Mouse (Mus musculus): ENCODE results near the gene Gm28635. TPM values are rescaled to one million over a fixed set of nuclear protein-coding genes. Genes with fewer than 3 reads are reported as not detected.
A peak's percentile ranks its signal among the peaks of the same experiment; 100 is the strongest.

Gm28635 gene
- polyA plus RNA-seq, 1 experiment from 2014 or later = not detected

GRCm38 (mm10) chr2:84617637-84618515 is 60.0 kb downstream of the Gm28635 start:
- no peak for ATAC-seq (ENCODE audit: extremely low read depth, insufficient number of reproducible peaks, low FRiP score, low TSS enrichment)
- 60% methylated on average over 3 of the region's 3 CpGs for WGBS
- H3K27ac ChIP-seq (replicated peaks) = peak overlapping the region; percentile 86; the same call in 1 of the 2 replicates

GRCm38 (mm10) chr2:84612764-84613163 is 65.1 kb downstream of the Gm28635 start:
- no peaks in the 10 kb centered on the region for H3K4me1 ChIP-seq
- 86% methylated on average over 6 of the region's 6 CpGs for WGBS
- H3K4me3 ChIP-seq = no peak overlapping the region
- H3K4me2 ChIP-seq = no peak overlapping the region
- peaks cover 99% of the 10 kb centered on the region for H3K36me3 ChIP-seq
- H3K27me3 ChIP-seq (replicated peaks) = no peaks in the 10 kb centered on the region
- H3K9me3 ChIP-seq = no peaks in the 10 kb centered on the region
- H3K9ac ChIP-seq = no peak overlapping the region
- H3K27ac ChIP-seq (replicated peaks) = no peak overlapping the region
- no peak for ATAC-seq (ENCODE audit: extremely low read depth, insufficient number of reproducible peaks, low FRiP score, low TSS enrichment)

More at GRCm38 (mm10) chr2:84617637-84618515, 60.0 kb downstream of the Gm28635 start:
- no peak overlapping the region for H3K4me3 ChIP-seq
- H3K36me3 ChIP-seq = peaks cover 90% of the 10 kb centered on the region
- no peaks in the 10 kb centered on the region for H3K27me3 ChIP-seq (replicated peaks)
- no peak overlapping the region for H3K4me2 ChIP-seq
- H3K9ac ChIP-seq = no peak overlapping the region
- no peaks in the 10 kb centered on the region for H3K9me3 ChIP-seq
- H3K4me1 ChIP-seq = peaks cover 24% of the 10 kb centered on the region

- no peak overlapping the region for H3K4me2 ChIP-seq
- no peak overlapping the region for H3K4me3 ChIP-seq
- no peaks in the 10 kb centered on the region for H3K27me3 ChIP-seq (replicated peaks)
- no peaks in the 10 kb centered on the region for H3K4me1 ChIP-seq
- WGBS = 72% methylated on average over 1 of the region's 1 CpGs
- peaks cover 99% of the 10 kb centered on the region for H3K36me3 ChIP-seq
- H3K27ac ChIP-seq (replicated peaks) = no peak overlapping the region
- no peak for ATAC-seq (ENCODE audit: extremely low read depth, insufficient number of reproducible peaks, low FRiP score, low TSS enrichment)
- no peak overlapping the region for H3K9ac ChIP-seq
- no peaks in the 10 kb centered on the region for H3K9me3 ChIP-seq
Measured at GRCm38 (mm10) chr2:84607842-84608241, 70.0 kb downstream of the Gm28635 start.

- peaks cover 95% of the 10 kb centered on the region for H3K36me3 ChIP-seq
- H3K27ac ChIP-seq (replicated peaks) = no peak overlapping the region
- no peak overlapping the region for H3K9ac ChIP-seq
- WGBS = 67% methylated on average over 2 of the region's 2 CpGs
- no peak overlapping the region for H3K4me2 ChIP-seq
- ATAC-seq (ENCODE audit: extremely low read depth, insufficient number of reproducible peaks, low FRiP score, low TSS enrichment) = no peak
- peaks cover 16% of the 10 kb centered on the region for H3K4me1 ChIP-seq
- H3K9me3 ChIP-seq = no peaks in the 10 kb centered on the region
- no peak overlapping the region for H3K4me3 ChIP-seq
- no peaks in the 10 kb centered on the region for H3K27me3 ChIP-seq (replicated peaks)
Measured at GRCm38 (mm10) chr2:84600977-84601376, 76.9 kb downstream of the Gm28635 start.

- 83% methylated on average over 6 of the region's 6 CpGs for WGBS
- no peak overlapping the region for H3K9ac ChIP-seq
- peaks cover 25% of the 10 kb centered on the region for H3K4me1 ChIP-seq
- H3K27ac ChIP-seq (replicated peaks) = peak overlapping the region; percentile 57
- no peak for ATAC-seq (ENCODE audit: extremely low read depth, insufficient number of reproducible peaks, low FRiP score, low TSS enrichment)
- peaks cover 84% of the 10 kb centered on the region for H3K36me3 ChIP-seq
- H3K9me3 ChIP-seq = no peaks in the 10 kb centered on the region
- no peak overlapping the region for H3K4me2 ChIP-seq
- H3K27me3 ChIP-seq (replicated peaks) = no peaks in the 10 kb centered on the region
- no peak overlapping the region for H3K4me3 ChIP-seq
Measured at GRCm38 (mm10) chr2:84599270-84599888, 78.5 kb downstream of the Gm28635 start.

- peaks cover 25% of the 10 kb centered on the region for H3K4me1 ChIP-seq
- ATAC-seq (ENCODE audit: extremely low read depth, insufficient number of reproducible peaks, low FRiP score, low TSS enrichment) = no peak
- no peak overlapping the region for H3K27ac ChIP-seq (replicated peaks)
- no peak overlapping the region for H3K4me3 ChIP-seq
- H3K9ac ChIP-seq = no peak overlapping the region
- WGBS = 82% methylated on average over 1 of the region's 1 CpGs
- H3K27me3 ChIP-seq (replicated peaks) = no peaks in the 10 kb centered on the region
- peaks cover 77% of the 10 kb centered on the region for H3K36me3 ChIP-seq
- H3K9me3 ChIP-seq = no peaks in the 10 kb centered on the region
- no peak overlapping the region for H3K4me2 ChIP-seq
Measured at GRCm38 (mm10) chr2:84597123-84597522, 80.7 kb downstream of the Gm28635 start.

- H3K36me3 ChIP-seq = peaks cover 71% of the 10 kb centered on the region
- no peak overlapping the region for H3K4me3 ChIP-seq
- H3K4me1 ChIP-seq = peaks cover 12% of the 10 kb centered on the region
- H3K4me2 ChIP-seq = no peak overlapping the region
- no peaks in the 10 kb centered on the region for H3K27me3 ChIP-seq (replicated peaks)
- 89% methylated on average over 8 of the region's 8 CpGs for WGBS
- no peak for ATAC-seq (ENCODE audit: extremely low read depth, insufficient number of reproducible peaks, low FRiP score, low TSS enrichment)
- no peak overlapping the region for H3K27ac ChIP-seq (replicated peaks)
- peaks cover 13% of the 10 kb centered on the region; the same call in 1 of the 2 replicates for H3K9me3 ChIP-seq
- H3K9ac ChIP-seq = no peak overlapping the region
Measured at GRCm38 (mm10) chr2:84592801-84593200, 85.0 kb downstream of the Gm28635 start.

GRCm38 (mm10) chr2:84585700-84586099 is 92.1 kb downstream of the Gm28635 start:
- Histone ChIP-seq H3K4me3 (no peak overlapping the region), H3K27ac (replicated peaks) (no peak overlapping the region), H3K9ac (no peak overlapping the region), H3K36me3 (peaks cover 46% of the 10 kb centered on the region), H3K4me1 (no peaks in the 10 kb centered on the region), H3K27me3 (replicated peaks) (no peaks in the 10 kb centered on the region), H3K9me3 (peaks cover 16% of the 10 kb centered on the region; the same call in 1 of the 2 replicates), H3K4me2 (no peak overlapping the region)
- no peak for ATAC-seq (ENCODE audit: extremely low read depth, insufficient number of reproducible peaks, low FRiP score, low TSS enrichment)
- WGBS = 84% methylated on average over 8 of the region's 8 CpGs

- Histone ChIP-seq H3K4me2 (no peak overlapping the region), H3K9ac (no peak overlapping the region), H3K27ac (replicated peaks) (no peak overlapping the region), H3K4me1 (no peaks in the 10 kb centered on the region), H3K9me3 (0 out of 2 replicates have a peak, but pooled peaks cover 5% of the 10 kb centered on the region), H3K36me3 (peaks cover 26% of the 10 kb centered on the region), H3K27me3 (replicated peaks) (no peaks in the 10 kb centered on the region), H3K4me3 (no peak overlapping the region)
- WGBS = 78% methylated on average over 5 of the region's 5 CpGs
- ATAC-seq (ENCODE audit: extremely low read depth, insufficient number of reproducible peaks, low FRiP score, low TSS enrichment) = no peak
Measured at GRCm38 (mm10) chr2:84582286-84582685, 95.6 kb downstream of the Gm28635 start.

GRCm38 (mm10) chr2:84581208-84581607 is 96.6 kb downstream of the Gm28635 start:
- H3K27me3 ChIP-seq (replicated peaks) = no peaks in the 10 kb centered on the region
- ATAC-seq (ENCODE audit: extremely low read depth, insufficient number of reproducible peaks, low FRiP score, low TSS enrichment) = no peak
- H3K4me3 ChIP-seq = no peak overlapping the region
- 0 out of 2 replicates have a peak, but pooled peaks cover 5% of the 10 kb centered on the region for H3K9me3 ChIP-seq
- peaks cover 23% of the 10 kb centered on the region for H3K36me3 ChIP-seq
- H3K9ac ChIP-seq = no peak overlapping the region
- H3K4me1 ChIP-seq = no peaks in the 10 kb centered on the region
- 79% methylated on average over 2 of the region's 3 CpGs for WGBS
- no peak overlapping the region for H3K27ac ChIP-seq (replicated peaks)
- no peak overlapping the region for H3K4me2 ChIP-seq

GRCm38 (mm10) chr2:84579311-84579710 is 98.5 kb downstream of the Gm28635 start:
- no peak overlapping the region for H3K27ac ChIP-seq (replicated peaks)
- H3K27me3 ChIP-seq (replicated peaks) = no peaks in the 10 kb centered on the region
- no peak overlapping the region for H3K4me3 ChIP-seq
- no peak overlapping the region for H3K4me2 ChIP-seq
- H3K36me3 ChIP-seq = peaks cover 18% of the 10 kb centered on the region
- WGBS = 92% methylated on average over 2 of the region's 2 CpGs
- no peak overlapping the region for H3K9ac ChIP-seq
- ATAC-seq (ENCODE audit: extremely low read depth, insufficient number of reproducible peaks, low FRiP score, low TSS enrichment) = no peak
- 0 out of 2 replicates have a peak, but pooled peaks cover 5% of the 10 kb centered on the region for H3K9me3 ChIP-seq
- no peaks in the 10 kb centered on the region for H3K4me1 ChIP-seq
